Mouse (Mus musculus) frontal cortex, adult 2 months (tissue): Measurements from ENCODE around the gene Ceacam15. TPM values are rescaled to one million over a fixed set of nuclear protein-coding genes. Genes with fewer than 3 reads are reported as not detected.
"Not testable (repeated sequence)": the region's sequence is repeated elsewhere in the genome, so short reads cannot be mapped to it uniquely, and the experiment has no call there.

Experiments used
- DNase-seq, 2 experiments: peaks; one replicate each; pipeline ENCODE4 v3.0.0; 2022; ENCODE audit warnings: low spot score in 1 of 2; ENCODE audit errors: extremely low spot score in 1 of 2
- polyA plus RNA-seq: library from polyadenylated mRNA; depleted of rRNA; stranded (reverse); fragments of >200 nt; gene quantifications from 2 replicates; pipeline ENCODE4 v1.2.3, GENCODE M21; 2012; rRNA removed

Ceacam15 gene
- 0.17 and 0.24 TPM in 2 replicates for polyA plus RNA-seq

- no peak for DNase-seq
Observed at GRCm38 (mm10) chr7:16675605-16676004, at the start of gene Ceacam15. Gene Ceacam15 (minus strand): TSS chr7:16675705.

DNA sequence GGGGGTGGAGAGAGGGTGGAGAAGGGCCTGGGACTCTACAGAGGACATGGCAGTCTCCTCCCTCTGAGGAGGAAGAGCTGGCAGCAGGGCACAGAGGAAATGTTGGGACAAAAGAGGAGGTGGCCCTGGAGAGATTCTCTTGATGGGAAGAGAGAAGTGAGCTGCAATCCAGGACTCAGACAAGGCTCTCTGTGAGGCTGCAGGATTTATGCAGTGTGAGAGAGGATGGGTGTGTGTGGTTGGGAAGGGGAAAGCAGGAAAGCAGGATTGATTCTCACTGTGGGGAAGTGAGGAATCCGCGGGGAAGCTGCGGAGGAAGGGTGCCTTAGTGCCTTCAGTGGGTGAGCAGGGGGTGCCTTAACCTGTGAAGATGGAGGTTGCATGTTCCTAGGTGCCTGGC is 47.0 kb upstream of the Ceacam15 start:
- DNase-seq = not testable (repeated sequence)

GRCm38 (mm10) chr7:16721629-16722028 is 46.1 kb upstream of the Ceacam15 start, which contains the start of gene Ceacam9:
Gene Ceacam9 (plus strand): TSS chr7:16721929.
- no peak for DNase-seq

GRCm38 (mm10) chr7:16716456-16717152 is 41.1 kb upstream of the Ceacam15 start:
- DNase-seq = peak in 1 of 2 experiments; percentile 30

DNA sequence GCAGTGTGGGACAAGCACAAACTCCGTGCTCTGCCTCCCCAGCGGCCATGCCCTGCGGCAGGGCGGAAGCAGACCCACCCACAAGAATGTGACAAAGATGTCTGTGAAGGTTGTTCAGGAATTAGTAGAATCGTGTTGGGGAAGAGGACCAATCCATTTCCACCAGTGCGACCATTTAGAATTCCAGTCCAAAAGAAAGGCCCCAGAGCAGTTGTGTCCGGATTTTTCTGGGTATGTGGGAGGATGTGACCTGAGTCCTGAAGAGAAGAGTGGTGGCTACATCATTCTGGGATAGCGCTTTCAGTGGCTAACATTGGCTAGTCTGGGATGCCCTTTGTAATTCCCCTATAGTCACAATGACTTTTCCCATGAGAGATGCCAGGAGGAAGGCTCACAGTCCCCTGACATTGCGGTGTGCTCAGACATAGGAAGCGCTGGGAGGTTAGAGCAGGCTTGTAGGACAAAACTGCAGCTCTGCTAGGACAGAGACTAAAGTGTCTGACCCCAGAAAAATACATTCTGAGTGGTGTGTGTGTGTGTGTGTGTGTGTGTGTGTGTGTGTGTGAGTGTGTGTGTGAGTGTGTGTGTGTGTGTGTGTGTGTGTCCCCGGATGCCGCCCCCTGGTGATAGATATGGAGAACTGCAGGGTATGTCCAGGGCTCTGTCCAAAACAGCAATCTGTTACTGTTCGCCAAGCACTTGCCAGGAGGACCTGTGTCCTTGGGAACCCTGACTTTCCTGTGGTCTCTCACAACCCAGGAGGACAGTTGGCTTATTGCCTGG is 37.3 kb upstream of the Ceacam15 start:
- no peak for DNase-seq

GRCm38 (mm10) chr7:16710604-16711003 is 35.1 kb upstream of the Ceacam15 start:
- no peak for DNase-seq

- no peak for DNase-seq
Observed at GRCm38 (mm10) chr7:16708244-16708643, 32.7 kb upstream of the Ceacam15 start.

DNA sequence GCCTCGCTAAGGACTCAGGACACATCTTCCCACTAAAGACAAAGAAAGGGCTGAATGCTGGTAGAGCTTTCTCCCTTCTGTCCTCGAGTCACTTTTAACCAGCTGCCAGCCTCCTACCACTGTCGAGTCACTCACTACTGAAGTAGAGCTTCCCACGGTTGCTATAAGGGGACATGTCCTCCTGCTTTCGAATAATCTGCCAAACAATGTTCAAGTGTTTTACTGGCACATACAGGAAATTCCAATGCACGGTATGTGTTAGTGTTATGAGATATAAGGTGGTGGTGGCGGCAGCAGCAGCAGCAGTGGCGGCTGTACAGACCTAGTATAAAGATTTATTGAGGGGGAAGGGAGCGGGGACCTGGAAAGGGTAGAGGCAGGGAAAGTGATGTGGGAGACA is 30.9 kb upstream of the Ceacam15 start:
- peak; percentile 70 to 77 for DNase-seq

GRCm38 (mm10) chr7:16700583-16700982 is 25.1 kb upstream of the Ceacam15 start:
- DNase-seq = no peak

- no peak for DNase-seq
Observed at GRCm38 (mm10) chr7:16699042-16699441, 23.5 kb upstream of the Ceacam15 start.

- peak in 1 of 2 experiments; percentile 64 for DNase-seq
Observed at GRCm38 (mm10) chr7:16695025-16695424, 19.5 kb upstream of the Ceacam15 start.

GRCm38 (mm10) chr7:16689196-16689595 is 13.7 kb upstream of the Ceacam15 start:
- DNase-seq = no peak

DNA sequence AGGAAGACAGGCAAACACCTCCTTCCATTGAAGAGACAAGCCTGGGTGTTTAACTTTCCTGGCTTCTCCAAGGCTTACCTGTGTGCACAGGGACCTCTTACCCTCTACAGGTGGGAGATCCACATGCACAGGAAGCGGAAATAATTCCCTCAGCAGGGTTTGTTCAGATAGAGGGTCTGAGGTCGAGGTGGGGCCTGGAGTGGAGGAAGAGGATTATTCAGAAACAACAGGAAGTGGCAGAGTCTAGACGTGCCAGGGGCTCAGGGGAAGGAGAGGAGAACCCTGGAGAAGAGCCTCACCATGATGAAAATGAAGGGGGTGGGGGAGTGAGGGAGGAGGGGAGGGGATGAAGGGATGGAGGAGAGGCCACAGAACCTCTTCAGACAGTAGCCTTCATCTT is 4.7 kb upstream of the Ceacam15 start:
- DNase-seq = not testable (repeated sequence)

- DNase-seq = not testable (repeated sequence)
Observed at GRCm38 (mm10) chr7:16674699-16675098, 806 bp downstream of the Ceacam15 start.

DNA sequence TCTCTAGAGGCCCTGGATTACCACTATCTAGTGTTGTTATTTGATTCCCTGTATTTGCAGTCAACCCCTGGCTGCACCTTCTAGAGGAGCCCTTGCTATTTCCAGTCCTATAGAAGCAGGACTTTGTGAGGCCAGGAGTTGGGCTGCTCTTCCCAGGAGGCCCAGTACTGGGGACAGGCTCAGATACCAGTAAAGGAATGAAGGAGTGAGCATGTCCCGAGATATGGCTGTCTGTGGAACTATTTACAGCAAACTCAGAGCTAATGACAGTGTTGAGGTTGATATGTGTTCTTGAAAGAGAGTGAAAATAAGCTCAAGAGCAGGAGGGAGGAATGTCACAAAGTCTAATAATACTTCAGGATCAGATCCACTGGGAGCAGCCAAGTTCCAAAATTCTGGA is 1.7 kb downstream of the Ceacam15 start:
- DNase-seq = no peak

DNA sequence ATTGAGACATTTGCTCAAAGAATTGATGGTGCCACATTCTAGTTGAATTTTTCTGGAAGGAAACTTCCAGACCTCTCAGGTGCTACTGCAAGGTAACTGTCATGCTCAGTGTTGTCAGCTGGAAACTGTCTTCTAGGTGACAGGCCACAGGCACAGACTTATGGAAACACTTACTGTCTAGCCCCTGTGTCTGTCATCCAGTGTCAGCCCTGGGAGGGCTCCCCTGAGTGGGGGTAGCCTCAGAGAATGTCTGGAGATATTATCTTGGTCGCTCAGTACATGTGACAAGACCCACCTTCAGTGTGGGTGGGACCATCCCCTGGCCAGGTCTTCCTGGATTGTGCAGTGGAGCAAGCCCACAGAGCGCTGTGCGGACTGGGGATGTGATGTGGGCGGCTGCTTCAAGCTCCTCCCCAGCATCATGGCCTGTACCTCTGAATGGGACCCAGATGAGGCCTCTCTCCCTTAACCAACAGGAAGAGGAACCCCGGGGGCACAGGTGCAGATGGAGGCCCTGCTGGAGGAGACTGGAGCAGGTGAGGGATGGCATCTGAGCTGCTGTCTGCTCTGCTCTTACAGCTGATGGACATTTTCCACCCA is 7.1 kb downstream of the Ceacam15 start:
- DNase-seq = not testable (repeated sequence)

- no peak for DNase-seq
Observed at GRCm38 (mm10) chr7:16644260-16644659, 31.2 kb downstream of the Ceacam15 start.

GRCm38 (mm10) chr7:16643106-16643505 is 32.4 kb downstream of the Ceacam15 start:
- not testable (repeated sequence) for DNase-seq

DNA sequence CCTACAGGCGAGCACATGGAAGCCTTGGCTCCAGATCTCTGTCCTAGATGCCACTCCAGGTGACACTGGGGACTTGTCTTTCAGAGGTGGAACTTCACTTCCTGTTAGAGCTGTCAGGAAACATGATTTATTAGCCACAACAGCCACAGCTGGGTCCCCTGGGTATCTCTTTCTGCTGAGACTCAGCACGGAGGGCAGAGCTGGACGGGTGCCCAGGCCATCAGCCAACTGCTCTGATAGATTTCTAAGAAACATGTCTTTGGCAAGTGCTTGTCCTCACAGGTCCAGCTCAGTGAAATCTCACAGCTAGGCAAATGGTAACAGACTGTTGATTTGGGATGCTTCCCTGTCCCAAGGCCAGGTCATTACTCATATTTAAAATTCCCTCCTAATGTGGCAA is 36.5 kb downstream of the Ceacam15 start:
- no peak for DNase-seq

- DNase-seq = no peak
Observed at GRCm38 (mm10) chr7:16635116-16635515, 40.4 kb downstream of the Ceacam15 start.

DNA sequence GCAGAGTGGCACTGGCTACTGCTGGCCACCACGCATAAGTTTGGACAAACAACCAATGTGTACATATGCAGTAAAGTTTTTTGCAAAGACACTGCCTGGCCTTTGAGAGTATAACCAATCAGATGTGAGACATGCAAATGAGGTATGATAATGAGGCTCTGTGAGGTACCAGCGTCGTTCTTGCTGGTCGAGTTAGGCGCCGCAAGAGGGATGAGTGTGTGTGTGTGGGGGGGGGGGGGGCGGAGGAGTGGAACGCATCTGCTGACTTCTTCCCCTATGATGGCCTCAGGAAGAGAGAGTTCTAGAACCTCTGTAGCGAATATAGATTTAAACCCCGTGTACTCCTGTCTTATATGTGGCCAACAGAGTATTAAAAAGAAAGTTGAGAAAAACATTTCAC is 41.6 kb downstream of the Ceacam15 start:
- not testable (repeated sequence) for DNase-seq
